Mouse (Mus musculus): ENCODE measurements around the gene Gpr155. TPM values are rescaled to one million over a fixed set of nuclear protein-coding genes. Genes with fewer than 3 reads are reported as not detected.

The Gpr155 gene
- polyA plus RNA-seq, 1 experiment from 2014 or later: 15.1 TPM

DNA sequence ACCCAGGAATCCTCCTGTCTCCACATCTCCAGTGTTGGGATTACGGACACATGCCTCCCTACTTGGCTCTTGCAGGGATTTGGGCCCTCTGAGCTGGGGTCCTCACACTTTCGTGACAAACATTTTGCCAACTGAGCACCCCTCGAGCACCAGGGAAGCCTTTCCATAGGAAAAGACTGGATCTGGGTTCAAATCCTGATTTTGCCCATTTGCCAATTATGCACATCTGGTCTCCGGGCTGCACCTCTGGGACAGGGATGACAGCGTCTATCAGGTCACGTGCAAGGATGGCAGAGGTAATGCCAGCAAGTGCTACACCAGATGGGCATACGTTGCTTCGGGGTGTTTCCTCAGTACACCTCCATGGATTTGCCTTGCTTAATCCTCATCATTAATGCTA is 23.7 kb upstream of the Gpr155 start:
- H3K4me1 ChIP-seq (ENCODE audit: control insufficient read depth, insufficient read depth, low read length): no peaks in the 10 kb centered on the region

DNA sequence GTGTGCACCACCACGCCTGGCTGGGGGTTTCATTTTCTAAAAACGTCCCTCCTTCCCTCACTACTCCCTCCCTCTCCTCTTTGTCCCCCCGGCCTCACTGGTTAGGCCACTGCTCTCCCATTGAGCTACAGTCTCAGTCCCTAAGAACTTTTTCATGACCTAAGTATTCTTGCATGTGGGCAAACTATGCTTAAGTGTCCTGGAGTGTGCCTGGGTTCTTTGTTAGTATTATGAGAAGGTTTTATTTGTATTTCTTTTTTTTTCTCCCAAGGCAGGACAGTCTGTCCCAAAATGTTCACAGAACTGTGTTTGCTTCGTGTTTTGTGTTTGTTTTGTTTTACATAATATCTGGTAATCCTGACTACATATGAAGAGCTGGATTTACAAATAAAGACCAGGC is 21.3 kb upstream of the Gpr155 start:
- no peaks in the 10 kb centered on the region for H3K36me3 ChIP-seq (ENCODE audit: control insufficient read depth, insufficient read depth, low read length)
- no peak overlapping the region for H3K4me2 ChIP-seq (ENCODE audit: low read depth, low read length)
- WGBS: 62% methylated on average over 4 of the region's 4 CpGs
- H3K27me3 ChIP-seq (replicated peaks; ENCODE audit: control insufficient read depth, insufficient read depth, low read length): no peaks in the 10 kb centered on the region
- no peak overlapping the region for H3K9ac ChIP-seq (ENCODE audit: low read depth, low read length)
- no peak overlapping the region for H3K4me3 ChIP-seq (ENCODE audit: low read length)
- no peaks in the 10 kb centered on the region for H3K4me1 ChIP-seq (ENCODE audit: control insufficient read depth, insufficient read depth, low read length)
- H3K9me3 ChIP-seq (ENCODE audit: control insufficient read depth, low read length): no peaks in the 10 kb centered on the region
- no peak overlapping the region for H3K27ac ChIP-seq (ENCODE audit: low read length)
- ATAC-seq: no peak

More for the DNA sequence above, 23.7 kb upstream of the Gpr155 start:
- 90% methylated on average over 8 of the region's 8 CpGs for WGBS
- Histone ChIP-seq H3K4me2 (ENCODE audit: low read depth, low read length) (no peak overlapping the region), H3K27me3 (replicated peaks; ENCODE audit: control insufficient read depth, insufficient read depth, low read length) (no peaks in the 10 kb centered on the region), H3K9ac (ENCODE audit: low read depth, low read length) (no peak overlapping the region), H3K27ac (ENCODE audit: low read length) (no peak overlapping the region), H3K4me3 (ENCODE audit: low read length) (no peak overlapping the region), H3K36me3 (ENCODE audit: control insufficient read depth, insufficient read depth, low read length) (no peaks in the 10 kb centered on the region), H3K9me3 (ENCODE audit: control insufficient read depth, low read length) (no peaks in the 10 kb centered on the region)
- no peak for ATAC-seq

- Histone ChIP-seq H3K4me1 (ENCODE audit: control insufficient read depth, insufficient read depth, low read length) (no peaks in the 10 kb centered on the region), H3K4me3 (ENCODE audit: low read length) (no peak overlapping the region), H3K27me3 (replicated peaks; ENCODE audit: control insufficient read depth, insufficient read depth, low read length) (no peaks in the 10 kb centered on the region), H3K4me2 (ENCODE audit: low read depth, low read length) (no peak overlapping the region), H3K36me3 (ENCODE audit: control insufficient read depth, insufficient read depth, low read length) (no peaks in the 10 kb centered on the region), H3K9ac (ENCODE audit: low read depth, low read length) (no peak overlapping the region), H3K27ac (ENCODE audit: low read length) (no peak overlapping the region), H3K9me3 (ENCODE audit: control insufficient read depth, low read length) (no peaks in the 10 kb centered on the region)
- ATAC-seq: no peak
- WGBS: 88% methylated on average over 9 of the region's 9 CpGs
Measured at GRCm38 (mm10) chr2:73406336-73406915, 20.1 kb upstream of the Gpr155 start.

DNA sequence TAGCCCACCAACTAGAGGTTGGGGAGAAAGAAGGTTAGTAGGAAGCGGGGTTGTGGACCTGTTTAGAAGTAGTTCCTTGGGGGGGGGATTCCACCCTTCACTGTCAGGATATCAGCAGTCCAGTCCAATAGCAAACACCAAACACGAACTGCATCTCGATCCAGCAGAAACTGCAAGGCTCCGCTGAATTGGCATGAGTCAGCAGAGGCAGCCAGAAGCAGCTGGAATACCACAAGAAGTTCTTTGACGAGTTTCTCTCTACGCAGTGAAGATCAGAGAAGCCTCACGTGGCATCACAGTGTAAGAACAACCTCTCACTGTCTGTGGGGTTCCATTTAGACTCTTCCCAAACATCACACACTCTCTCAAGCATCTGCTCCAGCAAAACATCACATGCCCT is 18.6 kb upstream of the Gpr155 start:
- WGBS: 84% methylated on average over 7 of the region's 7 CpGs
- Histone ChIP-seq H3K9ac (ENCODE audit: low read depth, low read length) (no peak overlapping the region), H3K9me3 (ENCODE audit: control insufficient read depth, low read length) (no peaks in the 10 kb centered on the region), H3K4me1 (ENCODE audit: control insufficient read depth, insufficient read depth, low read length) (no peaks in the 10 kb centered on the region), H3K36me3 (ENCODE audit: control insufficient read depth, insufficient read depth, low read length) (no peaks in the 10 kb centered on the region), H3K27me3 (replicated peaks; ENCODE audit: control insufficient read depth, insufficient read depth, low read length) (no peaks in the 10 kb centered on the region), H3K27ac (ENCODE audit: low read length) (no peak overlapping the region), H3K4me3 (ENCODE audit: low read length) (no peak overlapping the region), H3K4me2 (ENCODE audit: low read depth, low read length) (no peak overlapping the region)
- ATAC-seq: no peak

DNA sequence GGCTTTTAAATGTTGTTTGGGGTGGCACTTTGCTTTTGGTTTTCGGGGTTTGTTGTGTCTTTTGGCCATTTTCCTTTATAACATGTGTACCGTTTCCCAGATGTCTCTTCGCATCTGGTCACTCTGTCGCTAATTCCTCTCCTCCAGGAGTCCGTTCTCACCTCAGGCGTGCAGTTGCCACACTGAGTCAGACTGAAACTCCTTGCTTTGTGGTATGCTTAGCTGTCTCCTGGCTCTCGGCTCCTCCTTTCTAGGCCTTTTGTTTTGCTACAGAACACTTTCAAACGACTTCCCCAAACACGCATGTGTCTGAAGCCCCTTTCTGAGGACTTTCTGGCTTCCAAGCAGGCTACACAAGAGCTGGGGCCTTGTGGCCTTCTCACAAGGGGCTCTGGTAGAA is 18.1 kb upstream of the Gpr155 start:
- no peak overlapping the region for H3K9ac ChIP-seq (ENCODE audit: low read depth, low read length)
- no peak overlapping the region for H3K27ac ChIP-seq (ENCODE audit: low read length)
- 82% methylated on average over 9 of the region's 9 CpGs for WGBS
- H3K9me3 ChIP-seq (ENCODE audit: control insufficient read depth, low read length): no peaks in the 10 kb centered on the region
- H3K4me1 ChIP-seq (ENCODE audit: control insufficient read depth, insufficient read depth, low read length): no peaks in the 10 kb centered on the region
- H3K27me3 ChIP-seq (replicated peaks; ENCODE audit: control insufficient read depth, insufficient read depth, low read length): no peaks in the 10 kb centered on the region
- H3K4me3 ChIP-seq (ENCODE audit: low read length): no peak overlapping the region
- H3K4me2 ChIP-seq (ENCODE audit: low read depth, low read length): no peak overlapping the region
- no peaks in the 10 kb centered on the region for H3K36me3 ChIP-seq (ENCODE audit: control insufficient read depth, insufficient read depth, low read length)
- ATAC-seq: no peak

- Histone ChIP-seq H3K27ac (ENCODE audit: low read length) (no peak overlapping the region), H3K27me3 (replicated peaks; ENCODE audit: control insufficient read depth, insufficient read depth, low read length) (no peaks in the 10 kb centered on the region), H3K9me3 (ENCODE audit: control insufficient read depth, low read length) (no peaks in the 10 kb centered on the region), H3K4me1 (ENCODE audit: control insufficient read depth, insufficient read depth, low read length) (no peaks in the 10 kb centered on the region), H3K36me3 (ENCODE audit: control insufficient read depth, insufficient read depth, low read length) (no peaks in the 10 kb centered on the region), H3K4me2 (ENCODE audit: low read depth, low read length) (no peak overlapping the region), H3K9ac (ENCODE audit: low read depth, low read length) (no peak overlapping the region), H3K4me3 (ENCODE audit: low read length) (no peak overlapping the region)
- ATAC-seq: no peak
- 79% methylated on average over 15 of the region's 15 CpGs for whole genome bisulfite sequencing
Measured at GRCm38 (mm10) chr2:73403385-73404013, 17.1 kb upstream of the Gpr155 start.

GRCm38 (mm10) chr2:73401689-73402088 is 15.3 kb upstream of the Gpr155 start:
- Histone ChIP-seq H3K9ac (ENCODE audit: low read depth, low read length) (no peak overlapping the region), H3K4me1 (ENCODE audit: control insufficient read depth, insufficient read depth, low read length) (no peaks in the 10 kb centered on the region), H3K27me3 (replicated peaks; ENCODE audit: control insufficient read depth, insufficient read depth, low read length) (no peaks in the 10 kb centered on the region), H3K4me2 (ENCODE audit: low read depth, low read length) (no peak overlapping the region), H3K27ac (ENCODE audit: low read length) (no peak overlapping the region), H3K4me3 (ENCODE audit: low read length) (no peak overlapping the region), H3K9me3 (ENCODE audit: control insufficient read depth, low read length) (no peaks in the 10 kb centered on the region), H3K36me3 (ENCODE audit: control insufficient read depth, insufficient read depth, low read length) (no peaks in the 10 kb centered on the region)
- 38% methylated on average over 1 of the region's 1 CpGs for WGBS
- ATAC-seq: no peak

DNA sequence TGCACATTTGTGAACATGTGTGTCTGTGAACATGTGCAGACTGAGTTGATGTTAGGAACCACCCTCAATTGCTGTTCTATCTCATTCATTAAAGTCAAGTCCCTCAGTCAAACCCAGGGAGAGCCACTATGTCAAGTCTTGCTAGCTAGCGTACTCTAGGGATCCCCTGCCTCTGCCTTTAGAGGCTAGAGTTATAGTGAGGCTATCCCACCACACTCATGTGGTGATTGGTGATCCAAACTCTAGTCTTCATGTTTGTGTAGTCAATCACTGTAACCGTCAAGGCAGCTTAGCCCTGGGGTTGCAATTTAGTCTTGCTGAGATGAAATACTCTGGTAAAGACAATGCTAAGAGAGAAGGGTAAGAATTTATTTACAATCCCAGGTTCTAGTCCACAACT is 11.1 kb upstream of the Gpr155 start:
- Histone ChIP-seq H3K36me3 (ENCODE audit: control insufficient read depth, insufficient read depth, low read length) (no peaks in the 10 kb centered on the region), H3K9ac (ENCODE audit: low read depth, low read length) (no peak overlapping the region), H3K9me3 (ENCODE audit: control insufficient read depth, low read length) (no peaks in the 10 kb centered on the region), H3K27me3 (replicated peaks; ENCODE audit: control insufficient read depth, insufficient read depth, low read length) (no peaks in the 10 kb centered on the region), H3K4me3 (ENCODE audit: low read length) (no peak overlapping the region), H3K27ac (ENCODE audit: low read length) (no peak overlapping the region), H3K4me1 (ENCODE audit: control insufficient read depth, insufficient read depth, low read length) (no peaks in the 10 kb centered on the region), H3K4me2 (ENCODE audit: low read depth, low read length) (no peak overlapping the region)
- ATAC-seq: no peak
- 91% methylated on average over 2 of the region's 2 CpGs for WGBS

GRCm38 (mm10) chr2:73396828-73397325 is 10.5 kb upstream of the Gpr155 start:
- H3K9ac ChIP-seq (ENCODE audit: low read depth, low read length): no peak overlapping the region
- WGBS: 80% methylated on average over 3 of the region's 3 CpGs
- no peaks in the 10 kb centered on the region for H3K27me3 ChIP-seq (replicated peaks; ENCODE audit: control insufficient read depth, insufficient read depth, low read length)
- H3K4me1 ChIP-seq (ENCODE audit: control insufficient read depth, insufficient read depth, low read length): no peaks in the 10 kb centered on the region
- no peak overlapping the region for H3K27ac ChIP-seq (ENCODE audit: low read length)
- no peak overlapping the region for H3K4me2 ChIP-seq (ENCODE audit: low read depth, low read length)
- no peak for ATAC-seq
- H3K4me3 ChIP-seq (ENCODE audit: low read length): no peak overlapping the region
- H3K36me3 ChIP-seq (ENCODE audit: control insufficient read depth, insufficient read depth, low read length): no peaks in the 10 kb centered on the region
- H3K9me3 ChIP-seq (ENCODE audit: control insufficient read depth, low read length): no peaks in the 10 kb centered on the region

GRCm38 (mm10) chr2:73395516-73395915 is 9.1 kb upstream of the Gpr155 start:
- Histone ChIP-seq H3K27ac (ENCODE audit: low read length) (no peak overlapping the region), H3K4me2 (ENCODE audit: low read depth, low read length) (no peak overlapping the region), H3K4me3 (ENCODE audit: low read length) (no peak overlapping the region), H3K4me1 (ENCODE audit: control insufficient read depth, insufficient read depth, low read length) (no peaks in the 10 kb centered on the region), H3K9me3 (ENCODE audit: control insufficient read depth, low read length) (no peaks in the 10 kb centered on the region), H3K27me3 (replicated peaks; ENCODE audit: control insufficient read depth, insufficient read depth, low read length) (no peaks in the 10 kb centered on the region), H3K9ac (ENCODE audit: low read depth, low read length) (no peak overlapping the region), H3K36me3 (ENCODE audit: control insufficient read depth, insufficient read depth, low read length) (no peaks in the 10 kb centered on the region)
- WGBS: 69% methylated on average over 8 of the region's 8 CpGs
- ATAC-seq: no peak

All from intestine, embryonic 16.5 days (tissue).